Mouse (Mus musculus) lung, adult 2 months (tissue): Measurements from ENCODE around the gene Rgcc. TPM values are rescaled to one million over a fixed set of nuclear protein-coding genes. Genes with fewer than 3 reads are reported as not detected.
A peak's percentile ranks its signal among the peaks of the same experiment; 100 is the strongest.

Source experiments
- DNase-seq: peaks from one replicate; pipeline ENCODE4 v3.0.0; 2022
- H3K4me1 ChIP-seq: fragments of 200-500 bp; 2 replicates; pipeline ENCODE4 v1.6.1; 2011; ENCODE audit warnings: low read length; ENCODE audit not compliant: control insufficient read depth, insufficient read depth
- H3K4me3 ChIP-seq: fragments of 200-500 bp; replicated peaks from 2 replicates; pipeline ENCODE3; 2011; ENCODE audit warnings: low read depth, mild to moderate bottlenecking, control low read depth, low read length; ENCODE audit errors: extremely low read depth
- CTCF ChIP-seq: fragments of 200-500 bp; IDR thresholded peaks from 2 replicates; pipeline ENCODE4 v1.5.1; 2011; ENCODE audit warnings: mild to moderate bottlenecking, low read length, control low read depth; ENCODE audit not compliant: insufficient read depth
- POLR2A ChIP-seq: fragments of 200-500 bp; IDR thresholded peaks from 2 replicates; pipeline ENCODE4 v1.6.1; 2011; ENCODE audit warnings: low read depth, mild to moderate bottlenecking, control low read depth, low read length, borderline replicate concordance; ENCODE audit errors: extremely low read depth
- whole genome bisulfite sequencing: fragments of 180-500 bp; shearing (Covaris S2); methylation state at CpG from one replicate; pipeline ENCODE4 v1.1.7; 2018; 5-methylcytosine and 5-hydroxymethylcytosine counted together
- polyA plus RNA-seq: library from polyadenylated mRNA; depleted of rRNA; stranded (reverse); fragments of >200 nt; gene quantifications from 2 replicates; pipeline ENCODE4 v1.2.3, GENCODE M21; 2012

The Rgcc gene
- polyA plus RNA-seq, 1 experiment = 279 TPM

GRCm38 (mm10) chr14:79273697-79274477, 27.6 kb downstream of the Rgcc start:
- 34% methylated on average over 15 of the region's 15 CpGs for WGBS
- TF ChIP-seq POLR2A (0 out of 2 replicates have a peak, but pooled peaks have one; percentile 28), CTCF (no peak)
- Histone ChIP-seq H3K4me1 (peaks cover 11% of the 10 kb centered on the region; the same call in 1 of the 2 replicates), H3K4me3 (no peak overlapping the region)
- DNase-seq = peak; percentile 81

- TF ChIP-seq CTCF (no peak), POLR2A (no peak)
- WGBS = 79% methylated on average over 9 of the region's 9 CpGs
- DNase-seq = no peak
- H3K4me1 ChIP-seq = peaks cover 11% of the 10 kb centered on the region
- no peak overlapping the region for H3K4me3 ChIP-seq
Observed at GRCm38 (mm10) chr14:79272991-79273390, 28.5 kb downstream of the Rgcc start.

GRCm38 (mm10) chr14:79272188-79272694, 29.2 kb downstream of the Rgcc start:
- Histone ChIP-seq H3K4me3 (no peak overlapping the region), H3K4me1 (peaks cover 8% of the 10 kb centered on the region)
- TF ChIP-seq POLR2A = no peak
- TF ChIP-seq CTCF = no peak
- 84% methylated on average over 3 of the region's 3 CpGs for WGBS
- no peak for DNase-seq

GRCm38 (mm10) chr14:79269551-79269950, 31.9 kb downstream of the Rgcc start:
- no peak for DNase-seq
- peaks cover 6% of the 10 kb centered on the region for H3K4me1 ChIP-seq
- TF ChIP-seq POLR2A (no peak), CTCF (no peak)
- H3K4me3 ChIP-seq = no peak overlapping the region
- 24% methylated on average over 1 of the region's 1 CpGs for WGBS

GRCm38 (mm10) chr14:79267878-79268277, 33.6 kb downstream of the Rgcc start:
- Histone ChIP-seq H3K4me1 (peaks cover 3% of the 10 kb centered on the region), H3K4me3 (no peak overlapping the region)
- WGBS = 82% methylated on average over 10 of the region's 10 CpGs
- DNase-seq = no peak
- TF ChIP-seq POLR2A (no peak), CTCF (no peak)

- TF ChIP-seq CTCF = no peak
- no peak for TF ChIP-seq POLR2A
- no peak for DNase-seq
- Histone ChIP-seq H3K4me1 (peaks cover 3% of the 10 kb centered on the region), H3K4me3 (no peak overlapping the region)
- WGBS = 42% methylated on average over 1 of the region's 1 CpGs
Observed at GRCm38 (mm10) chr14:79267382-79267781, 34.1 kb downstream of the Rgcc start.

GRCm38 (mm10) chr14:79266408-79266807, 35.0 kb downstream of the Rgcc start:
- H3K4me1 ChIP-seq = peaks cover 3% of the 10 kb centered on the region
- DNase-seq = no peak
- no peak for TF ChIP-seq CTCF
- no peak for TF ChIP-seq POLR2A
- no peak overlapping the region for H3K4me3 ChIP-seq

GRCm38 (mm10) chr14:79265738-79266137, 35.7 kb downstream of the Rgcc start:
- Histone ChIP-seq H3K4me3 (no peak overlapping the region), H3K4me1 (peaks cover 3% of the 10 kb centered on the region)
- TF ChIP-seq POLR2A (no peak), CTCF (no peak)
- DNase-seq = no peak
- WGBS = 84% methylated on average over 6 of the region's 6 CpGs

- TF ChIP-seq POLR2A (no peak), CTCF (no peak)
- Histone ChIP-seq H3K4me1 (no peaks in the 10 kb centered on the region), H3K4me3 (no peak overlapping the region)
- DNase-seq = no peak
- WGBS = 80% methylated on average over 3 of the region's 3 CpGs
Observed at GRCm38 (mm10) chr14:79263321-79263720, 38.1 kb downstream of the Rgcc start.

GRCm38 (mm10) chr14:79262677-79263076, 38.8 kb downstream of the Rgcc start:
- no peak for DNase-seq
- WGBS = 80% methylated on average over 4 of the region's 4 CpGs
- Histone ChIP-seq H3K4me3 (no peak overlapping the region), H3K4me1 (no peaks in the 10 kb centered on the region)
- TF ChIP-seq POLR2A = no peak
- no peak for TF ChIP-seq CTCF
